Mouse (Mus musculus): Measurements from ENCODE around the gene Tnip1.

The Tnip1 gene

GRCm38 (mm10) chr11:54936035-54936770, 26.5 kb downstream of the Tnip1 start:
- in situ Hi-C loops (cut with MboI, MseI) = no loop called here

- in situ Hi-C loops (cut with MboI, MseI) = loop anchor here (5.0 kb wide), 1 partner anchor 48 kb away; no protein-coding TSS in a partner anchor
These were observed 28.5 kb downstream of the Tnip1 start for GRCm38 (mm10) chr11:54934198-54934597.

GRCm38 (mm10) chr11:54932540-54932939, 30.2 kb downstream of the Tnip1 start:
- in situ Hi-C loops (cut with MboI, MseI) = loop anchor here (5.0 kb wide), 1 partner anchor 50 kb away; no protein-coding TSS in a partner anchor

- in situ Hi-C loops (cut with MboI, MseI) = loop anchor here (5.0 kb wide), 1 partner anchor 51 kb away; no protein-coding TSS in a partner anchor
These were observed 31.2 kb downstream of the Tnip1 start for GRCm38 (mm10) chr11:54931405-54932093.

- in situ Hi-C loops (cut with MboI, MseI) = loop anchor here (5.0 kb wide), 1 partner anchor 52 kb away; no protein-coding TSS in a partner anchor
These were observed 32.3 kb downstream of the Tnip1 start for GRCm38 (mm10) chr11:54930318-54930979.

- in situ Hi-C loops (cut with MboI, MseI) = loop anchor here (5.0 kb wide), 1 partner anchor 53 kb away; no protein-coding TSS in a partner anchor
These were observed 33.0 kb downstream of the Tnip1 start for GRCm38 (mm10) chr11:54929744-54930143.

- in situ Hi-C loops (cut with MboI, MseI) = no loop called here
These were observed 33.4 kb downstream of the Tnip1 start for GRCm38 (mm10) chr11:54929290-54929689.

GRCm38 (mm10) chr11:54928886-54929285, 33.8 kb downstream of the Tnip1 start:
- in situ Hi-C loops (cut with MboI, MseI) = no loop called here

GRCm38 (mm10) chr11:54928219-54928618, 34.5 kb downstream of the Tnip1 start:
- in situ Hi-C loops (cut with MboI, MseI) = no loop called here

GRCm38 (mm10) chr11:54927346-54928140, 35.2 kb downstream of the Tnip1 start:
- in situ Hi-C loops (cut with MboI, MseI) = no loop called here

- in situ Hi-C loops (cut with MboI, MseI) = no loop called here
These were observed 38.6 kb downstream of the Tnip1 start for GRCm38 (mm10) chr11:54924145-54924544.

GRCm38 (mm10) chr11:54922488-54922887, 40.2 kb downstream of the Tnip1 start:
- in situ Hi-C loops (cut with MboI, MseI) = no loop called here

GRCm38 (mm10) chr11:54921798-54922197, 40.9 kb downstream of the Tnip1 start:
- in situ Hi-C loops (cut with MboI, MseI) = no loop called here

- in situ Hi-C loops (cut with MboI, MseI) = no loop called here
These were observed 41.6 kb downstream of the Tnip1 start for GRCm38 (mm10) chr11:54920973-54921580.

- in situ Hi-C loops (cut with MboI, MseI) = no loop called here
These were observed 42.4 kb downstream of the Tnip1 start for GRCm38 (mm10) chr11:54920127-54920972.

- in situ Hi-C loops (cut with MboI, MseI) = no loop called here
These were observed 44.4 kb downstream of the Tnip1 start for GRCm38 (mm10) chr11:54918273-54918672.

GRCm38 (mm10) chr11:54917461-54917860, 45.3 kb downstream of the Tnip1 start:
- in situ Hi-C loops (cut with MboI, MseI) = no loop called here

GRCm38 (mm10) chr11:54913841-54914240, 48.9 kb downstream of the Tnip1 start:
- in situ Hi-C loops (cut with MboI, MseI) = no loop called here

- in situ Hi-C loops (cut with MboI, MseI) = no loop called here
These were observed 50.0 kb downstream of the Tnip1 start for GRCm38 (mm10) chr11:54912503-54913316.

Measured in T-helper 1 cell (primary cell).